Mouse (Mus musculus) midbrain, postnatal 0 days (tissue): ENCODE results near the gene Phf7. TPM values are rescaled to one million over a fixed set of nuclear protein-coding genes. Genes with fewer than 3 reads are reported as not detected.

Source experiments
- ATAC-seq: fragments of 200-750 bp; cut with Nextera tagmentation; 2 replicates; pipeline ENCODE4 v1.8.0; 2017; ENCODE audit warnings: moderate number of reproducible peaks, mild to moderate bottlenecking, moderate TSS enrichment, moderate library complexity; ENCODE audit not compliant: low FRiP score
- DNase-seq: peaks from one replicate; pipeline ENCODE4 v3.0.0-alpha.2; 2015; ENCODE audit warnings: low spot score
- H3K27ac ChIP-seq: fragments of 300-500 bp; sonication (generic); 2 replicates; pipeline ENCODE4 v1.5.1; 2014; ENCODE audit warnings: low read depth, mild to moderate bottlenecking, low read length, mixed read lengths
- H3K27me3 ChIP-seq: fragments of 300-500 bp; sonication (generic); 2 replicates; pipeline ENCODE4 v1.6.1; 2014; ENCODE audit warnings: low read length, control low read depth, mixed read lengths; ENCODE audit not compliant: insufficient read depth
- H3K36me3 ChIP-seq: fragments of 300-500 bp; sonication (generic); 2 replicates; pipeline ENCODE4 v1.6.1; 2014; ENCODE audit warnings: low read length, control low read depth, mixed read lengths; ENCODE audit not compliant: insufficient read depth
- H3K4me1 ChIP-seq: fragments of 300-500 bp; sonication (generic); 2 replicates; pipeline ENCODE4 v1.6.1; 2014; ENCODE audit warnings: mild to moderate bottlenecking, control low read depth, antibody characterized with exemption, low read length, mixed read lengths; ENCODE audit not compliant: insufficient read depth
- H3K4me2 ChIP-seq: fragments of 300-500 bp; sonication (generic); 2 replicates; pipeline ENCODE4 v1.6.1; 2014; ENCODE audit warnings: low read depth, mild to moderate bottlenecking, low read length, mixed read lengths; ENCODE audit not compliant: poor library complexity, severe bottlenecking
- H3K4me3 ChIP-seq: fragments of 300-500 bp; sonication (generic); 2 replicates; pipeline ENCODE4 v1.5.1; 2014; ENCODE audit warnings: low read depth, mild to moderate bottlenecking, low read length, moderate library complexity
- H3K9ac ChIP-seq: fragments of 300-500 bp; sonication (generic); replicated peaks from 2 replicates; pipeline ENCODE4 v1.6.1; 2014; ENCODE audit warnings: mild to moderate bottlenecking, low read length, moderate library complexity, mixed read lengths; ENCODE audit not compliant: poor library complexity, severe bottlenecking
- H3K9me3 ChIP-seq: fragments of 300-500 bp; sonication (generic); 2 replicates; pipeline ENCODE4 v1.6.1; 2016; ENCODE audit warnings: low read length, control low read depth
- CTCF ChIP-seq: IDR thresholded peaks from 2 replicates; pipeline ENCODE4 v1.5.1; 2016; ENCODE audit warnings: antibody characterized with exemption, mild to moderate bottlenecking
- WGBS: fragments of 180-500 bp; shearing (Covaris S2); extraction: QIAGEN DNeasy Blood & Tissue Kit; methylation state at CpG from one replicate; pipeline ENCODE4 v1.1.7; 2014; 5-methylcytosine and 5-hydroxymethylcytosine counted together
- polyA plus RNA-seq: library from polyadenylated mRNA; unstranded; fragments of >200 nt; fragmentation: Nextera tagmentation; extraction: Ambion mirVana; gene quantifications from 2 replicates; pipeline ENCODE4 v1.2.1, GENCODE M21; 2015
- total RNA-seq: library from RNA; depleted of rRNA; stranded (reverse); fragments of >200 nt; gene quantifications from 2 replicates; pipeline ENCODE4 v1.2.3, GENCODE M21; 2014; rRNA removed

Phf7 gene
- total and polyA plus RNA-seq, 2 experiments from 2014 or later = 4.4 to 8.7 TPM

GRCm38 (mm10) chr14:31191936-31192335, 59.2 kb downstream of the Phf7 start:
- ATAC-seq (no peak), DNase-seq (no peak)
- 71% methylated on average over 2 of the region's 2 CpGs for WGBS
- Histone ChIP-seq H3K4me1 (no peaks in the 10 kb centered on the region; the same call in 1 of the 2 replicates), H3K27me3 (no peaks in the 10 kb centered on the region), H3K9ac (no peak overlapping the region), H3K4me2 (no peak overlapping the region), H3K9me3 (no peaks in the 10 kb centered on the region), H3K36me3 (peaks cover 76% of the 10 kb centered on the region), H3K27ac (no peak overlapping the region), H3K4me3 (no peak overlapping the region)
- TF ChIP-seq CTCF = no peak

DNA sequence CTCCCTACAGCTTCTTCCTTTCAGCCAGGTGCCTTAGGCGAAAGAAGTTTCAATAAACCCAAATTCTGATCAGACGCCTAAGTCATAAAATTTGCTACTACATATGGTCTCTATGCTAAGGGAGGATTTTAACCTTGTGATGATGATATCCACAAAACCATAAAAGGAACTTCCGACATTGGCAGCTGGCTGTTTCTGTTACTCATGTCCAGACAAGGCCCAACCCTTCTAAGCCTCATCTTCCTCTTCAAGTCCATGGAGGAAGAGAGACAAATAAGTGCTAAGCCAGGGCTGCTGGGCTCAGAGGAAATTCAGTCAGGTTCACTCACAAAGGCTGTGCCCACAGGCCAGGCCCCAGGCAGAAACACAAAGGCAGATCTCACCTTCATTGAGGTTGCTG, 61.8 kb downstream of the Phf7 start:
- peaks cover 86% of the 10 kb centered on the region for H3K36me3 ChIP-seq
- no peak for TF ChIP-seq CTCF
- DNase-seq (no peak), ATAC-seq (no peak)
- no peaks in the 10 kb centered on the region for H3K27me3 ChIP-seq
- no peak overlapping the region for H3K4me3 ChIP-seq
- H3K27ac ChIP-seq = peak overlapping the region; percentile 48
- no peak overlapping the region for H3K4me2 ChIP-seq
- H3K9me3 ChIP-seq = no peaks in the 10 kb centered on the region
- H3K9ac ChIP-seq = no peak overlapping the region
- 79% methylated on average over 3 of the region's 3 CpGs for WGBS
- H3K4me1 ChIP-seq = no peaks in the 10 kb centered on the region; the same call in 1 of the 2 replicates

- TF ChIP-seq CTCF = no peak
- Histone ChIP-seq H3K9ac (no peak overlapping the region), H3K27me3 (no peaks in the 10 kb centered on the region), H3K36me3 (peaks cover 89% of the 10 kb centered on the region), H3K4me2 (no peak overlapping the region), H3K4me3 (no peak overlapping the region), H3K4me1 (no peaks in the 10 kb centered on the region; the same call in 1 of the 2 replicates), H3K9me3 (no peaks in the 10 kb centered on the region), H3K27ac (peak overlapping the region; percentile 63)
- WGBS = 31% methylated on average over 6 of the region's 6 CpGs
- DNase-seq (no peak), ATAC-seq (peak; percentile 68; the same call in 1 of the 2 replicates)
Observed at GRCm38 (mm10) chr14:31188771-31189181, 62.3 kb downstream of the Phf7 start.

Other genes with a start within 250 kb of the Phf7 start
- 39.2 and 51.3 TPM in 2 replicates for gene Glt8d1, start 249.9 kb downstream of the Phf7 start, total RNA-seq
- gene Glt8d1, start 249.9 kb downstream of the Phf7 start, polyA plus RNA-seq = 42.9 and 49.6 TPM in 2 replicates
- gene Spcs1, start 249.6 kb downstream of the Phf7 start, total RNA-seq = 244 and 256 TPM in 2 replicates
- gene Spcs1, start 249.6 kb downstream of the Phf7 start, polyA plus RNA-seq = 408 and 415 TPM in 2 replicates
- 51.2 and 81.5 TPM in 2 replicates for gene Pbrm1, start 232.2 kb downstream of the Phf7 start, total RNA-seq
- 71.3 and 84.8 TPM in 2 replicates for gene Pbrm1, start 232.2 kb downstream of the Phf7 start, polyA plus RNA-seq
- 37.8 and 42.8 TPM in 2 replicates for gene Gnl3, start 232.2 kb downstream of the Phf7 start, total RNA-seq
- 57.7 and 70.5 TPM in 2 replicates for gene Gnl3, start 232.2 kb downstream of the Phf7 start, polyA plus RNA-seq
- gene Smim4, start 122.4 kb downstream of the Phf7 start, total RNA-seq = 3.2 and 4.3 TPM in 2 replicates
- 41.6 and 47.5 TPM in 2 replicates for gene Smim4, start 122.4 kb downstream of the Phf7 start, polyA plus RNA-seq
- 132 and 171 TPM in 2 replicates for gene Nt5dc2, start 120.3 kb downstream of the Phf7 start, total RNA-seq
- gene Nt5dc2, start 120.3 kb downstream of the Phf7 start, polyA plus RNA-seq = 132 and 144 TPM in 2 replicates
- gene Stab1, start 82.7 kb downstream of the Phf7 start, total RNA-seq = 25.5 and 31.4 TPM in 2 replicates
- 9.0 and 11.7 TPM in 2 replicates for gene Stab1, start 82.7 kb downstream of the Phf7 start, polyA plus RNA-seq
- 1.9 and 7.4 TPM in 2 replicates for gene Tnnc1, start 43.0 kb downstream of the Phf7 start, total RNA-seq
- 4.6 and 4.8 TPM in 2 replicates for gene Tnnc1, start 43.0 kb downstream of the Phf7 start, polyA plus RNA-seq
- 391 and 398 TPM in 2 replicates for gene Nisch, start 34.4 kb downstream of the Phf7 start, total RNA-seq
- gene Nisch, start 34.4 kb downstream of the Phf7 start, polyA plus RNA-seq = 261 and 274 TPM in 2 replicates
- 3.1 and 4.1 TPM in 2 replicates for gene Sema3g, start 33.5 kb downstream of the Phf7 start, total RNA-seq
- 0.36 and 0.44 TPM in 2 replicates for gene Sema3g, start 33.5 kb downstream of the Phf7 start, polyA plus RNA-seq
- gene Bap1, start 133 bp upstream of the Phf7 start, total RNA-seq = 103 and 128 TPM in 2 replicates
- gene Bap1, start 133 bp upstream of the Phf7 start, polyA plus RNA-seq = 112 and 116 TPM in 2 replicates
- 4.2 and 7.8 TPM in 2 replicates for gene Dnah1, start 72.6 kb upstream of the Phf7 start, total RNA-seq
- gene Dnah1, start 72.6 kb upstream of the Phf7 start, polyA plus RNA-seq = 3.1 and 3.4 TPM in 2 replicates
- 73.7 and 84.3 TPM in 2 replicates for gene Capn7, start 85.3 kb upstream of the Phf7 start, total RNA-seq
- 55.9 and 56.8 TPM in 2 replicates for gene Capn7, start 85.3 kb upstream of the Phf7 start, polyA plus RNA-seq
- 61.7 and 76.5 TPM in 2 replicates for gene Sh3bp5, start 184.8 kb upstream of the Phf7 start, total RNA-seq
- gene Sh3bp5, start 184.8 kb upstream of the Phf7 start, polyA plus RNA-seq = 141 and 165 TPM in 2 replicates
- 7.9 and 22.4 TPM in 2 replicates for gene Eaf1, start 243.1 kb upstream of the Phf7 start, total RNA-seq
- 3.8 and 4.0 TPM in 2 replicates for gene Eaf1, start 243.1 kb upstream of the Phf7 start, polyA plus RNA-seq
- gene Mettl6, start 243.7 kb upstream of the Phf7 start, total RNA-seq = 19.7 and 20.1 TPM in 2 replicates
- 32.5 and 35.3 TPM in 2 replicates for gene Mettl6, start 243.7 kb upstream of the Phf7 start, polyA plus RNA-seq